Mouse (Mus musculus) heart, embryonic 14.5 days (tissue): ENCODE results near the gene Atp6v1g2. TPM values are rescaled to one million over a fixed set of nuclear protein-coding genes. Genes with fewer than 3 reads are reported as not detected.

Source experiments
- ATAC-seq: fragments of 200-750 bp; cut with Nextera tagmentation; 2 replicates; pipeline ENCODE4 v1.8.0; 2017; ENCODE audit warnings: low read depth, moderate TSS enrichment; ENCODE audit not compliant: insufficient number of reproducible peaks, insufficient read depth, low FRiP score
- H3K27ac ChIP-seq, 2 experiments: fragments of 200-500 bp in 1 of 2; fragments of 300-500 bp in 1 of 2; sonication (generic) in 1 of 2; replicated peaks in 1 of 2; 2 replicates each; pipeline ENCODE4 v1.5.1; 2012 to 2014; ENCODE audit warnings: low read depth in 2 of 2, low read length in 2 of 2, control low read depth in 1 of 2, mild to moderate bottlenecking in 1 of 2, mixed read lengths in 1 of 2; ENCODE audit not compliant: control insufficient read depth in 1 of 2, insufficient read depth in 1 of 2
- H3K27me3 ChIP-seq: fragments of 300-500 bp; sonication (generic); 2 replicates; pipeline ENCODE4 v1.6.1; 2014; ENCODE audit warnings: mild to moderate bottlenecking, low read length, control low read depth; ENCODE audit not compliant: control insufficient read depth, insufficient read depth
- H3K36me3 ChIP-seq: fragments of 300-500 bp; sonication (generic); 2 replicates; pipeline ENCODE4 v1.6.1; 2014; ENCODE audit warnings: mild to moderate bottlenecking, control low read depth, low read length, mixed read lengths; ENCODE audit not compliant: control insufficient read depth, insufficient read depth
- H3K4me1 ChIP-seq, 2 experiments: fragments of 200-500 bp in 1 of 2; fragments of 300-500 bp in 1 of 2; sonication (generic) in 1 of 2; 2 replicates each; pipeline ENCODE4 v1.6.1; 2012 to 2014; ENCODE audit warnings: low read length in 2 of 2, control low read depth in 1 of 2, mixed read lengths in 1 of 2; ENCODE audit not compliant: control insufficient read depth in 2 of 2, insufficient read depth in 2 of 2
- H3K4me2 ChIP-seq: fragments of 300-500 bp; sonication (generic); 2 replicates; pipeline ENCODE4 v1.6.1; 2014; ENCODE audit warnings: mild to moderate bottlenecking, low read length
- H3K4me3 ChIP-seq, 2 experiments: fragments of 200-500 bp in 1 of 2; fragments of 300-500 bp in 1 of 2; sonication (generic) in 1 of 2; 2 replicates each; pipeline ENCODE4 v1.5.1; 2012 to 2014; ENCODE audit warnings: low read length in 2 of 2, mild to moderate bottlenecking in 2 of 2, control low read depth in 1 of 2, low read depth in 1 of 2, moderate library complexity in 1 of 2; ENCODE audit not compliant: control insufficient read depth in 1 of 2, insufficient read depth in 1 of 2
- H3K9ac ChIP-seq: fragments of 300-500 bp; sonication (generic); 2 replicates; pipeline ENCODE4 v1.6.1; 2014; ENCODE audit warnings: mild to moderate bottlenecking, low read length
- H3K9me3 ChIP-seq: fragments of 300-500 bp; sonication (generic); 2 replicates; pipeline ENCODE4 v1.6.1; 2016; ENCODE audit warnings: low read length, control low read depth; ENCODE audit not compliant: control insufficient read depth
- WGBS: fragments of 180-500 bp; shearing (Covaris S2); extraction: QIAGEN DNeasy Blood & Tissue Kit; methylation state at CpG from one replicate; pipeline ENCODE4 v1.1.7; 2014; 5-methylcytosine and 5-hydroxymethylcytosine counted together
- polyA plus RNA-seq: library from polyadenylated mRNA; unstranded; fragments of >200 nt; fragmentation: Nextera tagmentation; extraction: Ambion mirVana; gene quantifications from 2 replicates; pipeline ENCODE4 v1.2.1, GENCODE M21; 2014

The Atp6v1g2 gene
- polyA plus RNA-seq, 1 experiment from 2014 or later = 10.7 TPM

DNA sequence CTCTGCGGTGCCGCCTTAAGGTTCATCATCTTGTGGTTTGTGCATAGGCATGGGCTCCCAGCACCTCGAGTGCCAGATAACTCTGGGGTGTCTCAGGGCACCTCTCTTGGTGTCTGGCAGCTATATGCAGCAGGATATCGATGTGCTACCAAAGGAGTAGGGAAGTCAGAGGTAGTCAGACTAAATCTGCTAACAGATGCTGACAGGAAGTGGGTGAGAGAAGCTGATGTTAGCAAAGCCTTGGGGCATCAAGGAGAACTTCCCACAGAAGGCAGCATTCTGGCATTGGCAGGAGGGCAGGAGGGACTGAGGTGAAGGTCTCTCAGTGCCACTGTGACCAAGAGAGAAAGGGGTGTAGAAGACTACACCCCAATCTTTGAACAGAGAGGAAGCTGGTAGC, 43.4 kb upstream of the Atp6v1g2 start:
- H3K36me3 ChIP-seq = no peaks in the 10 kb centered on the region
- peaks cover 0 to 3% of the 10 kb centered on the region in 2 experiments; a peak in 2 of 4 replicates for H3K4me1 ChIP-seq
- WGBS = 60% methylated on average over 4 of the region's 4 CpGs
- H3K9me3 ChIP-seq = no peaks in the 10 kb centered on the region
- H3K27ac ChIP-seq = no peak overlapping the region
- ATAC-seq = no peak
- H3K4me2 ChIP-seq = no peak overlapping the region
- no peak overlapping the region for H3K4me3 ChIP-seq
- peaks cover 18% of the 10 kb centered on the region for H3K27me3 ChIP-seq
- H3K9ac ChIP-seq = no peak overlapping the region

GRCm38 (mm10) chr17:35191723-35192122, 41.7 kb upstream of the Atp6v1g2 start:
- WGBS = 57% methylated on average over 2 of the region's 2 CpGs

DNA sequence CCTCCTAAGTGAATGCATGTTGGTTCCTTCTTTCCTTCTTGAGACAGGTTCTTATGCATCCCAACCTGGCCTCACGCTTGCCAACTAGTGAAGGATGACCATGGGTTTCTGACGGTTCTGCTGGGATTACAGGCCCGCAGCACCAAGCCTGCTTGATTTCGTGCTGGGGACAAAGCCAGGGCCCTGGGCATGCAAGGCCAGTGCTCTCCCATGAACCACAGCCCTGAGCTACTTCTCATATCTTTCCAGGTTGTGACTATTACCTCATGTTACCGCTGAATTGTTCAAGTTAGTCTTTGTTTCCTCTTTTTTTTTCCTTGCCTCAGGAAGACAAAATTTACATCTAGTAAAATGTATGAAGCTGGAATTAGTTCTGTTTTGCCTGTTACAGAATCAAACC, 40.5 kb upstream of the Atp6v1g2 start:
- Histone ChIP-seq H3K4me1 (peaks cover 5 to 11% of the 10 kb centered on the region in 2 experiments; a peak in 3 of 4 replicates), H3K9me3 (no peaks in the 10 kb centered on the region), H3K36me3 (no peaks in the 10 kb centered on the region), H3K27ac (no peak overlapping the region), H3K4me3 (no peak overlapping the region), H3K9ac (no peak overlapping the region), H3K4me2 (no peak overlapping the region), H3K27me3 (peaks cover 39% of the 10 kb centered on the region)
- 75% methylated on average over 5 of the region's 5 CpGs for WGBS
- no peak for ATAC-seq

More at GRCm38 (mm10) chr17:35191723-35192122, 41.7 kb upstream of the Atp6v1g2 start:
- H3K27me3 ChIP-seq = peaks cover 34% of the 10 kb centered on the region
- H3K27ac ChIP-seq = no peak overlapping the region
- H3K4me2 ChIP-seq = no peak overlapping the region
- no peak overlapping the region for H3K9ac ChIP-seq
- no peak overlapping the region for H3K4me3 ChIP-seq
- no peak for ATAC-seq
- H3K4me1 ChIP-seq = peaks cover 5 to 11% of the 10 kb centered on the region in 2 experiments; a peak in 3 of 4 replicates
- no peaks in the 10 kb centered on the region for H3K36me3 ChIP-seq
- H3K9me3 ChIP-seq = no peaks in the 10 kb centered on the region

DNA sequence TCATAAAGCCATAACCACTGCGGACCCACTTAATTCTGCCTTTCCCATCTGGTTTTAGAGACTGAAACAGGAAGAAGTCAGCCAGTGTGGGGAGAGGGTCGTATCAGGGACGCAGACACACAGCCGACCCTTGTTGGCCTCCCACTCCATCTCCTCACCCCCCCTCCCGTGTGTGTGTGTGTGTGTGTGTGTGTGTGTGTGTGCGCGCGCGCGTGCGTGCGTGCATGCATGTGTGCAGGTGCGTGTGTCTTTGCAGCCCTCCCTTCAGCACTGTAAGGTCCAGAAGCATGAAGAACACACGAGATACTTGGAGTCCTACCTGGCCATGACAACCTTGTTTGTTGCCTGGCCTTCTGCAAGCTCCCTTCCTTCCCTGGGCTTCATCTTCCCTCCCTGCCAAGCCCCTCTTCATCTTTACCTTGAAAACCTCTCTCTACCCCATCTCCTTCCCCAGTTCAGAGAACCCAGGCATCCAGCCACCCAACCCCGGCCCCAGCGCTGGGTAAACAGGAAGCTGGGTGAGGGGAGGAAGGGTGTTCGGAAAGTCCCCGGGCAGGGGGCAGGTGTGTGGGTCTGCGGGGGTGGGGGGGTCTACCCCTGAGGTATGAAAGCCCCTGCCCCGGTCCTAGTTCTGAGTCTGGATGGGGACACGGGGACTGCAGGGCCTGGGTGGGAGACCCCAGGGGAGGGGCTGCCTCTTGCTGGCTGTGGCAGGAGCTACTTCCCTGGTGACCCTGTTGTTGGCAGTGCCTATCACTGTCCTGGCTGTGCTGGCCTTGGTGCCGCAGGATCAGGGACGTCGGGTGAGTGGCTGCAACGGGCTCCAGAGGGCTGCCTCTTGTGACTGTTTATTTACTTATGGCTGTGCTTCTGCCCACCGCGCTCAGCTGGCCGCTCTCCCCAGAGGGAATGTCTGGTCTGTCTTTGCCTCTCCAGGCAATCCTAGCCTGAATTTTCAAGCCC, 39.3 kb upstream of the Atp6v1g2 start, which contains the start of gene Ltb:
Gene Ltb (plus strand): TSS at position 559 of the 963 bp plus-strand sequence.
- H3K27me3 ChIP-seq = peaks cover 49% of the 10 kb centered on the region
- no peak within 1 kb of the TSS for H3K27ac ChIP-seq
- no peak for ATAC-seq

GRCm38 (mm10) chr17:35194844-35195630, 38.4 kb upstream of the Atp6v1g2 start:
- Histone ChIP-seq H3K4me2 (peak overlapping the region; percentile 84), H3K4me1 (peaks cover 5 to 11% of the 10 kb centered on the region in 2 experiments; a peak in 3 of 4 replicates), H3K4me3 (peak overlapping the region; percentile 35 to 45), H3K27me3 (peaks cover 57% of the 10 kb centered on the region), H3K9me3 (no peaks in the 10 kb centered on the region), H3K27ac (no peak overlapping the region), H3K36me3 (no peaks in the 10 kb centered on the region), H3K9ac (peak overlapping the region; percentile 65)
- ATAC-seq = no peak
- WGBS = 28% methylated on average over 19 of the region's 19 CpGs

More for the DNA sequence above, 39.3 kb upstream of the Atp6v1g2 start, which contains the start of gene Ltb:
- H3K4me1 ChIP-seq = peaks cover 5 to 11% of the 10 kb centered on the region in 2 experiments; a peak in 3 of 4 replicates
- 51% methylated on average over 28 of the region's 28 CpGs for WGBS
- peak within 1 kb of the TSS in 1 of 2 experiments; percentile 45; a peak in 2 of 4 replicates for H3K4me3 ChIP-seq
- no peaks in the 10 kb centered on the region for H3K36me3 ChIP-seq
- no peak within 1 kb of the TSS; the same call in 1 of the 2 replicates for H3K9ac ChIP-seq
- peak within 1 kb of the TSS; percentile 84 for H3K4me2 ChIP-seq
- no peaks in the 10 kb centered on the region for H3K9me3 ChIP-seq

GRCm38 (mm10) chr17:35195631-35196320, 37.7 kb upstream of the Atp6v1g2 start:
- Histone ChIP-seq H3K4me2 (peak overlapping the region; percentile 84), H3K9me3 (no peaks in the 10 kb centered on the region), H3K27me3 (peaks cover 64% of the 10 kb centered on the region), H3K9ac (peak overlapping the region; percentile 65), H3K4me3 (peak overlapping the region; percentile 35 to 45), H3K4me1 (peaks cover 5 to 11% of the 10 kb centered on the region in 2 experiments; a peak in 3 of 4 replicates), H3K36me3 (no peaks in the 10 kb centered on the region), H3K27ac (no peak overlapping the region)
- 2% methylated on average over 66 of the region's 66 CpGs for WGBS
- ATAC-seq = peak; percentile 41; the same call in 1 of the 2 replicates

- peaks cover 69% of the 10 kb centered on the region for H3K27me3 ChIP-seq
- H3K4me2 ChIP-seq = peak overlapping the region; percentile 84
- ATAC-seq = no peak
- H3K36me3 ChIP-seq = no peaks in the 10 kb centered on the region
- peak overlapping the region; percentile 35 to 45 for H3K4me3 ChIP-seq
- H3K27ac ChIP-seq = no peak overlapping the region
- peaks cover 5 to 11% of the 10 kb centered on the region in 2 experiments; a peak in 3 of 4 replicates for H3K4me1 ChIP-seq
- H3K9ac ChIP-seq = peak overlapping the region; percentile 65; the same call in 1 of the 2 replicates
- H3K9me3 ChIP-seq = no peaks in the 10 kb centered on the region
- WGBS = 22% methylated on average over 9 of the region's 9 CpGs
Measured at GRCm38 (mm10) chr17:35196321-35196641, 37.2 kb upstream of the Atp6v1g2 start.
